Mouse (Mus musculus) heart, embryonic 12.5 days (tissue): ENCODE measurements around the gene Ube4b. TPM values are rescaled to one million over a fixed set of nuclear protein-coding genes. Genes with fewer than 3 reads are reported as not detected.
A peak's percentile ranks its signal among the peaks of the same experiment; 100 is the strongest.

Experiments used
- ATAC-seq: fragments of 200-750 bp; cut with Nextera tagmentation; 2 replicates; pipeline ENCODE4 v1.8.0; 2017; ENCODE audit warnings: moderate TSS enrichment, moderate library complexity; ENCODE audit not compliant: insufficient number of reproducible peaks, low FRiP score
- H3K27ac ChIP-seq: fragments of 300-500 bp; sonication (generic); 2 replicates; pipeline ENCODE4 v1.5.1; 2016; ENCODE audit warnings: mild to moderate bottlenecking, moderate library complexity; ENCODE audit not compliant: poor library complexity, severe bottlenecking
- H3K27me3 ChIP-seq: fragments of 300-500 bp; sonication (generic); replicated peaks from 2 replicates; pipeline ENCODE4 v1.6.1; 2016; ENCODE audit warnings: mild to moderate bottlenecking, moderate library complexity
- H3K36me3 ChIP-seq: fragments of 300-500 bp; sonication (generic); 2 replicates; pipeline ENCODE4 v1.6.1; 2016; ENCODE audit warnings: mild to moderate bottlenecking, moderate library complexity
- H3K4me1 ChIP-seq: fragments of 300-500 bp; sonication (generic); replicated peaks from 2 replicates; pipeline ENCODE4 v1.6.1; 2016; ENCODE audit warnings: mild to moderate bottlenecking
- H3K4me2 ChIP-seq: fragments of 300-500 bp; sonication (generic); 2 replicates; pipeline ENCODE4 v1.6.1; 2016; ENCODE audit warnings: mild to moderate bottlenecking, moderate library complexity
- H3K4me3 ChIP-seq: fragments of 300-500 bp; sonication (generic); 2 replicates; pipeline ENCODE4 v1.5.1; 2016; ENCODE audit warnings: mild to moderate bottlenecking
- H3K9ac ChIP-seq: fragments of 300-500 bp; sonication (generic); 2 replicates; pipeline ENCODE4 v1.6.1; 2016; ENCODE audit warnings: mild to moderate bottlenecking, moderate library complexity
- H3K9me3 ChIP-seq: fragments of 300-500 bp; sonication (generic); replicated peaks from 2 replicates; pipeline ENCODE4 v1.6.1; 2016; ENCODE audit warnings: mild to moderate bottlenecking, moderate library complexity
- WGBS: fragments of 180-500 bp; shearing (Covaris S2); methylation state at CpG from one replicate; pipeline ENCODE4 v1.1.7; 2016; 5-methylcytosine and 5-hydroxymethylcytosine counted together
- polyA plus RNA-seq: library from polyadenylated mRNA; unstranded; fragments of >200 nt; fragmentation: Nextera tagmentation; extraction: Ambion mirVana; gene quantifications from 2 replicates; pipeline ENCODE4 v1.2.1, GENCODE M21; 2016

Ube4b gene
- polyA plus RNA-seq, 1 experiment from 2014 or later, result 50.3 TPM

DNA sequence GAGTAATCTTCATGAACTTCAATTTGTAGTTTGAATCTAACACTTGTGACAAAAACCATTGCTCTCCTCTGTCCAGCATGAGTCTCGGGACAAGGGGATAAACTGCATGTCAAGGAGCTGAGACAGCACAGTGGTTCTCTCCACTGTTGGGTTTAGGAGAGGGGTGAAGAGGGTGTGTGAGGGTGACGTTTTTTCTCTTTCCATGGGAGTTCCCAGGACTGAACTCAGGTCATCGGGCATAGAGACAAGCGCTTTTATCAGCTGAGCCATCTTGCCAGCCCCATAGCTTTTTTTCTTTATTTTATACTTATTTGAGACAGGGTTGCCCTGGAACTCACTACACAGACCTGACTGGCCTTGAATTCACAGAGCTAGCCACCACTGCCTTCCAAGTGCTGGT is 32.3 kb downstream of the Ube4b start:
- no peaks in the 10 kb centered on the region for H3K9me3 ChIP-seq
- ATAC-seq, result no peak
- H3K36me3 ChIP-seq, result peaks cover 42% of the 10 kb centered on the region
- H3K4me2 ChIP-seq, result no peak overlapping the region
- H3K4me3 ChIP-seq, result no peak overlapping the region
- peaks cover 73% of the 10 kb centered on the region for H3K4me1 ChIP-seq
- 67% methylated on average over 4 of the region's 4 CpGs for WGBS
- H3K27ac ChIP-seq, result no peak overlapping the region
- no peaks in the 10 kb centered on the region for H3K27me3 ChIP-seq
- no peak overlapping the region for H3K9ac ChIP-seq

DNA sequence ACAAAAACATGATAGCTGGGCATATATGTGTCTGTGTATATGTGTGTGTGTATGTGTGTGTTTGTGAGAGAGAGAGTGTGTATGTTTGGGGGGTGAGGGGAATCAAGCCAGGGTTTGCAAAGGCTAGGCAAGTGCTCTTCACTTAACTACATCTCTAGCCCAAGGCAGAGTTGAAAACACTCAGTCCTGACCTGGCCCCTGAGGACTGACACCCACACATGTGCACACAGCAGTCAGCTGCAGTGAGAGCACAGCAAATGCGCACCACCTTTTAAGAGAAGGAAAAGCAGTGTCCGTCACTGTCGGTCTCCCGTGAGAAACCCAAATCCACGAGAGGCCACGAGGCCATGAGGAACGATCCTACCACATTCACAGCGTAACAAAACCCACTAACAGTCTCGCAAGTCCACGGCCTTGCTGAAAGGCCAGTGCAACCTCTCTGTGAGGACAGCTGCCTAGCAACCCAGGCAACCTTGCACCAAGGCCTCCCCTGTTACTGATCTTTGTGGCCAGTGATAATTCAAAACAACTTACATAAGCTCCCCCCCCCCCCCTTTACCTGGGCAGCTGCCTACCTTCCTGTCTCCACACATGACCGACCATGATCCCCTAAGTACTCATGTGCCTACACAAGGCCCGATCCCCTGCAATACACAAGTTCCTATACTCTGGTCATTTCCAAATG is 33.1 kb downstream of the Ube4b start:
- Histone ChIP-seq H3K4me1 (peaks cover 64% of the 10 kb centered on the region), H3K27me3 (no peaks in the 10 kb centered on the region), H3K27ac (no peak overlapping the region), H3K36me3 (peaks cover 44% of the 10 kb centered on the region), H3K9me3 (no peaks in the 10 kb centered on the region), H3K4me3 (no peak overlapping the region), H3K4me2 (no peak overlapping the region), H3K9ac (no peak overlapping the region)
- no peak for ATAC-seq
- 88% methylated on average over 12 of the region's 12 CpGs for WGBS

DNA sequence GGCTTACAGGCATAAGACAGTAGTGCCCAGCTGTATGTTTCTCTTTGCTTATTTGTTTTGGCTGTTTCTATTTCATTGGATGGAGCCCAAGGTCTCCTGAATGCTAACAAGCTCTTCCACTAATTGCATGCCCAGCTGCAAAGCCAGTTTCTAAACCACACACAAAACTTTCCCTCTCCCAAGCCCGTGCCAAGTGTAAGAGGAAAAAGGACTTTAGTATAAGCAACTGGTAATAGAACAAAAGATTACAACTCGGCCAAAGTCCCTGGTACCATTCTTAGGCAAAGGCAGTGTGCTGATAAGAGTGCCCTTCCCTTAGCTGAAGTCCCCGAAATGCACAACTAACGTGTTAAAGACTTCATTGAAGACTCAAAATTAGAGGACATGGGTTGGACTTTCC is 34.2 kb downstream of the Ube4b start:
- peaks cover 38% of the 10 kb centered on the region for H3K36me3 ChIP-seq
- peak overlapping the region; percentile 25; the same call in 1 of the 2 replicates for H3K27ac ChIP-seq
- ATAC-seq, result no peak

DNA sequence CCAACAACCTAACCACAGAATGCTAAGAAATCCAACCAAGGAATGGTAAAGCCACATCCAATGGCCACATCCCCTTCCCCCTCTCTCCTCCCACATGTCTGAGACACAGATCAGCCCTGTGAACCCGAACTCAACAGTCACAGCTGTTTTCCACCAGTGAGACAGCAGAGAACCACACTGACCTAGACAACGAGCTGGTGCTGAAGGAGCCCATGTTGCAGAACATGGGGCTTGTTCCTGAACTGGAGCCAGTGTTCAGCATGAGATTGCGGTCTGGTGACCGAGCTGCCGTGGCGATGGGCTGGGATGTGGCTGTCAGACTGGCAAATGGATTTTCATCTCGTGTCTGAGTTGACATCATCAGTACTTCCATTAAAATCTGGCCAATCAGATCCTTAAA is 45.5 kb downstream of the Ube4b start:
- no peak overlapping the region for H3K9ac ChIP-seq
- WGBS, result 82% methylated on average over 7 of the region's 7 CpGs
- H3K9me3 ChIP-seq, result no peaks in the 10 kb centered on the region
- 0 out of 2 replicates have a peak, but pooled peaks cover 4% of the 10 kb centered on the region for H3K4me1 ChIP-seq
- H3K27me3 ChIP-seq, result no peaks in the 10 kb centered on the region
- no peak overlapping the region for H3K27ac ChIP-seq
- peaks cover 96% of the 10 kb centered on the region for H3K36me3 ChIP-seq
- no peak for ATAC-seq
- no peak overlapping the region for H3K4me2 ChIP-seq
- no peak overlapping the region for H3K4me3 ChIP-seq

More for the DNA sequence above, 34.2 kb downstream of the Ube4b start:
- H3K4me3 ChIP-seq, result no peak overlapping the region
- H3K4me1 ChIP-seq, result peaks cover 54% of the 10 kb centered on the region
- H3K9me3 ChIP-seq, result no peaks in the 10 kb centered on the region
- WGBS, result 49% methylated on average over 4 of the region's 4 CpGs
- no peak overlapping the region for H3K9ac ChIP-seq
- H3K27me3 ChIP-seq, result no peaks in the 10 kb centered on the region
- H3K4me2 ChIP-seq, result no peak overlapping the region

DNA sequence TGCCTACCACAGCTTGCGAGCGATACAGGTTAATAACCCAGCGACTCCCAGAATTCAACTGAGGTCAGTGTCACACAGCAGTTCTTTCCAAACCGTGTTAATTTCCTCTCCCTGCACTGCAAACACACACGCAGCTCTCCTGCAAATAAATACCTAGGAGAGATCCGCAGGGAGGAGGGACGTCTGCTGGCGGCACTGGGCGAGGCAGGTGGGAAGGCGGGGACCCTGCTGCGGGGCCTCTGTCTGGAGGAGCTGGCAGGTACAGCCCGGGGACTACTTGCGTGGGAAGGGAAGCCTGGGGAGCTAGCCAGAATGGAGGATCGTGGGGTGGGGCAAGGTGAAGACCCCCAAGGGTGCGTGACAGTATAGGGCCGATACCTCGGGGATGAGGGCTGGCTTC is 46.7 kb downstream of the Ube4b start:
- Histone ChIP-seq H3K27ac (no peak overlapping the region), H3K4me2 (no peak overlapping the region), H3K36me3 (peaks cover 96% of the 10 kb centered on the region), H3K27me3 (no peaks in the 10 kb centered on the region), H3K4me3 (no peak overlapping the region), H3K9ac (no peak overlapping the region), H3K9me3 (no peaks in the 10 kb centered on the region), H3K4me1 (0 out of 2 replicates have a peak, but pooled peaks cover 4% of the 10 kb centered on the region)
- no peak for ATAC-seq
- WGBS, result 92% methylated on average over 17 of the region's 17 CpGs

DNA sequence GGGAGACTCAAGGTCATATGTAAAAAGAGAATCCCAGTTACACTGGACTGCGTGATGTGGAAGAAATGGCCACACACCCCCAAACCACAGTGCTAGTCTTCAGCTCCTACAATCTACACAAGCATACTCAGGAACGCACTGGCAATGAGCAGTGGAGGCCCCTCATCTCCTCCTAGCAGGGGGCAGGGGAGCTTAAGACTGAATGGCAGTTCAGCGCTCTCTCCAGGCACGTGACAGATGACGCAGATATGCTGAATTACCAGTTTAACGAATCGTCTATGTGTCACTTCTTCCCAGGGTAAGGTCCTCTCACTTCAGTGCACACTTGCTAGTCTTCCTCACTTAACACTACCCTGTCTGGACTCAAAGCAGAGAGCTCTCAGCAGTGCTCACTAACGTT is 47.7 kb downstream of the Ube4b start:
- no peaks in the 10 kb centered on the region for H3K27me3 ChIP-seq
- ATAC-seq, result no peak
- 79% methylated on average over 8 of the region's 8 CpGs for WGBS
- H3K4me2 ChIP-seq, result no peak overlapping the region
- H3K36me3 ChIP-seq, result peaks cover 95% of the 10 kb centered on the region
- H3K9ac ChIP-seq, result no peak overlapping the region
- H3K4me3 ChIP-seq, result no peak overlapping the region
- 0 out of 2 replicates have a peak, but pooled peaks cover 4% of the 10 kb centered on the region for H3K4me1 ChIP-seq
- no peak overlapping the region for H3K27ac ChIP-seq
- no peaks in the 10 kb centered on the region for H3K9me3 ChIP-seq

DNA sequence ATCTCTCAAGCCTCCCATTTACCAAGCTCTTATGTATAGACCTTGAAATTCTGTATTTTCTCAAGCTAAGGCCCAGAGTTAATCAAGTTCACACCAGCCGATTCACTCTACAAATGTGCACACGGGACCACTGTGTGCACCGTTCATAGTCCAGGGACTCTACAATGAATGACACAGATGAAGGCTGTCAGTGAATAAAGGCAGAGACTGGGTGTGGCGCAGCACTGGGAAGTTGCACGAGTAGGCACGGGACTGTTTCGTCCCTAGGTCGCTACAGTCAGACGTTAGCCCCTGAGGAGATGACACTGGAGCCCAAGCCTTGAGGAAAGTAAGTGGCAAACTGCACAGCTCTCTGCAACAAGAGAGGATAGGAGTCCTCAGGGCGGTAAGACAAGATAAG is 50.5 kb downstream of the Ube4b start:
- Histone ChIP-seq H3K9ac (no peak overlapping the region), H3K27me3 (no peaks in the 10 kb centered on the region), H3K9me3 (peaks cover 3% of the 10 kb centered on the region; the same call in 1 of the 2 replicates), H3K4me3 (no peak overlapping the region), H3K27ac (no peak overlapping the region), H3K36me3 (peaks cover 92% of the 10 kb centered on the region), H3K4me1 (0 out of 2 replicates have a peak, but pooled peaks cover 4% of the 10 kb centered on the region), H3K4me2 (no peak overlapping the region)
- WGBS, result 86% methylated on average over 10 of the region's 10 CpGs
- no peak for ATAC-seq

DNA sequence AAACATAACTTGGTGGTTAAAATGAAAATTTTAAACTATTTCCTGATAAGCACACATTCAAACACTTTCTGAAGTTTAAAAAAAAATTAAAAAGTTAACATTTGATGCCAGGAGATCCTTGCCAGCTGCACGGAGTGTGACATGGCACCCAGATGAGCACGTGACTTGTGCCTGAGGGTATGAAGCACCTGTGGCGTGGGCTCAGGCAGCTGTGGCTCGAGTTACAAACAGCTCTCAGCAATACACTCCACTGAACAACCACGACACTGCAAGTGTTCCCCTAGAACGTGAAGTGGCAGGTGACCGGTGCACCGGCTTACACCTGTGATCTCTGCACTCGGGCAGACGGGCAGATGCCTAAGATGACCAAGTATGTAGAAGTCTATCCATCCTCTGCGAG is 51.9 kb downstream of the Ube4b start:
- H3K27me3 ChIP-seq, result no peaks in the 10 kb centered on the region
- H3K9ac ChIP-seq, result no peak overlapping the region
- 0 out of 2 replicates have a peak, but pooled peaks cover 4% of the 10 kb centered on the region for H3K4me1 ChIP-seq
- no peak overlapping the region for H3K4me2 ChIP-seq
- WGBS, result 84% methylated on average over 11 of the region's 11 CpGs
- no peak overlapping the region for H3K27ac ChIP-seq
- no peak for ATAC-seq
- H3K9me3 ChIP-seq, result peaks cover 6% of the 10 kb centered on the region; the same call in 1 of the 2 replicates
- H3K4me3 ChIP-seq, result no peak overlapping the region
- H3K36me3 ChIP-seq, result peaks cover 92% of the 10 kb centered on the region

DNA sequence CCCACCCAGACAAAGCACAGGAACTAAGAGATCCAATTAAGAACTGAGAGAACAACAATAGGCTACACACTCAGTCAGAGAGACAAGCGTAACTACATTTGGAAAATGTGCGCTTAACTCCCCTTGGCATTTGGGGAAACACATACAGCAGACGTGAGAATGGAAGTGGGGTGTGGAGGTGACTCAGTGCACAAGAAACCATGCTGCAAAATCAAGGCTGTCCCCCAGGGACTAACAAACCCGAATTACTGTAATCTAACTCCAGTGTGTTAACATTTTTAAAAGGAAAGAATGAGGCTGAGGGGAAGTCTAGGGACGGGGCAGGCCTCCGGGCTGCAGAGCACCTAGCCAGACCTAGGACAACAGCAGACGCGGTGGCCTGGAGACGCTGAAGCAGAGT is 52.6 kb downstream of the Ube4b start:
- Histone ChIP-seq H3K27ac (no peak overlapping the region), H3K4me2 (no peak overlapping the region), H3K4me1 (0 out of 2 replicates have a peak, but pooled peaks cover 4% of the 10 kb centered on the region), H3K36me3 (peaks cover 92% of the 10 kb centered on the region), H3K9me3 (peaks cover 6% of the 10 kb centered on the region; the same call in 1 of the 2 replicates), H3K4me3 (no peak overlapping the region), H3K27me3 (no peaks in the 10 kb centered on the region), H3K9ac (no peak overlapping the region)
- no peak for ATAC-seq
- 77% methylated on average over 9 of the region's 9 CpGs for WGBS

DNA sequence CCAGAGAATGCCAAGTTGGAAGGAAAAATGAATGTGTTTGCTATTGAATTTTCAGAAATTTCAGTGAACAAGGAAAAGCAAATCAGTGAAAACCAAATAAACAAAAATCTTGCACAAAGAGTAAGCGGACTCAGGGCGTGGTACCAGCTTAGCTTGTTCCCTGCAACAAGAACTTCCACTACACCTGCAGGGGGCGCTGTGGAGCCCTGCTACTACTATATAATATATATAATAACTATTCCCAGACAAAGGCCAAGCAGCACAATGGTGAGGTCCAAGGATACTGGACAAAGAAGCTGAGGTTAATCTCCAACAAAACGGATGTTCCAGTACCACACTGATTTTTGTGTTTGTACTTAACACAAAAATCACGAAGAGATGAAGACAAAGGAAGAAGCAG is 53.1 kb downstream of the Ube4b start:
- Histone ChIP-seq H3K36me3 (peaks cover 91% of the 10 kb centered on the region), H3K4me1 (no peaks in the 10 kb centered on the region), H3K9ac (no peak overlapping the region), H3K27ac (no peak overlapping the region), H3K9me3 (peaks cover 6% of the 10 kb centered on the region; the same call in 1 of the 2 replicates), H3K4me2 (no peak overlapping the region), H3K4me3 (no peak overlapping the region), H3K27me3 (no peaks in the 10 kb centered on the region)
- no peak for ATAC-seq
- 70% methylated on average over 5 of the region's 5 CpGs for WGBS

DNA sequence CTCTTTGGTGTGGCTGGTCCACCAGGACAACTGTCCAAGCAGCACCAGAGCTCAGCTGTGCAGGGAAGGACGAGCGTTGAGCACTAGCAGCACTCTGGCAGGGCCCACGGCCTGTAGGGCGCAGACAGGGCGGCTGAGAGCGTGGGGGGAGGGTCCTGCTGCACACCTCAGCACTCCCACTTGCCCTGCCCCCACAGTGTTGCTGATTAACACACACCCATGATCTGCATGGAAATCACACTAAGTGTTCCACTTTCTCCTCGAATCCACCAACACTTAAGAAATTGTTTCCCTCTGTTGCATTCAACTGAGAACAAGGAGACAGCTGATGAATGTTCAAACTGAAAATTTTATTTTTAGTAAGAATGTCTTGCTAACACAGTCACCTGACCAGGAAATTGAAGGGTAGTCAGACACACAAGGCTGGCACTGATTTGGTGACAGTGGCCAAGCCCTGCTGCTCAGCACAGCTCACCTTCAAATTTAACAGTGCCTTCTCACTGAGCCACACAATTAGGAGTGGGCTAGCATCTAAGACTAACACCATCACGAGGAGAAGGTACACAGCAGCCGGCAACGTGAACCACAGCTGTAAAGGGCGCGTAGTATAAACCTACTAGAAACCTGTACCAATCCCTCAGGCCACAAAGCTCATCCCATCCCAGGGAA is 60.7 kb downstream of the Ube4b start:
- H3K9ac ChIP-seq, result peak overlapping the region; percentile 43; the same call in 1 of the 2 replicates
- no peaks in the 10 kb centered on the region for H3K27me3 ChIP-seq
- H3K4me2 ChIP-seq, result 0 out of 2 replicates have a peak overlapping the region, but pooled peaks have one; percentile 8
- H3K27ac ChIP-seq, result peak overlapping the region; percentile 86
- H3K36me3 ChIP-seq, result peaks cover 82% of the 10 kb centered on the region
- 0 out of 2 replicates have a peak, but pooled peaks cover 1% of the 10 kb centered on the region for H3K9me3 ChIP-seq
- peaks cover 45% of the 10 kb centered on the region for H3K4me1 ChIP-seq
- H3K4me3 ChIP-seq, result no peak overlapping the region
- WGBS, result 55% methylated on average over 12 of the region's 12 CpGs
- peak; percentile 56; the same call in 1 of the 2 replicates for ATAC-seq
